Mouse (Mus musculus): ENCODE measurements around the gene Cnrip1. TPM values are rescaled to one million over a fixed set of nuclear protein-coding genes. Genes with fewer than 3 reads are reported as not detected.

The Cnrip1 gene
- polyA plus RNA-seq, 1 experiment from 2014 or later = 63.7 TPM

DNA sequence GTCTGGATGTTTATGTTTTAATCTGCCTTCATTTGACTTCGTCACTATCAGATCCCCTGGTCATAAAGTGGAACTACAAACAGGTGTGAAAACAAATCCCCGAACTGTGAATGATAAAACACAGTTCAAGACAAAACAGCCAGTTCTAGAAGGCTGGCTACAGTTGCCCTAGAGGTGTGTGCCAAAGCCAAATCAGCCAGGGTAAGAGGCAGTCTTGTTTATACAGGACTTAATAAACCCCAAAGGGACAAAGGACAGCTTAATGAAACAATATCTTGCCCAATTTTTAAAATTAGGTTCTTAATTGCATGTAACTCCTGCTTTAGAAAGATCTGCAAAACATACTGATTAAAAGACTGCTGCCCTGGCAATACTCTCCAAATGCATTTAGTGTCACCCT lies 75.0 kb downstream of the Cnrip1 start:
- Histone ChIP-seq H3K4me2 (no peak overlapping the region), H3K4me1 (no peaks in the 10 kb centered on the region), H3K9me3 (replicated peaks) (no peaks in the 10 kb centered on the region), H3K36me3 (ENCODE audit: poor library complexity, severe bottlenecking) (no peaks in the 10 kb centered on the region), H3K9ac (no peak overlapping the region), H3K27me3 (no peaks in the 10 kb centered on the region), H3K27ac (no peak overlapping the region), H3K4me3 (no peak overlapping the region)
- no peak for ATAC-seq
- WGBS = 88% methylated on average over 2 of the region's 2 CpGs

Other genes starting within 250 kb of the Cnrip1 start
- 1.6 and 1.9 TPM in 2 replicates for gene Fbxo48, start 100.2 kb upstream of the Cnrip1 start, polyA plus RNA-seq (2015; fragmentation: Nextera tagmentation; extraction: Ambion mirVana)
- gene Plek, start 795 bp downstream of the Cnrip1 start, polyA plus RNA-seq (2015; fragmentation: Nextera tagmentation; extraction: Ambion mirVana) = 2.0 and 2.6 TPM in 2 replicates
- gene Ppp3r1, start 107.7 kb downstream of the Cnrip1 start, polyA plus RNA-seq (2015; fragmentation: Nextera tagmentation; extraction: Ambion mirVana) = 124 and 130 TPM in 2 replicates
- gene Wdr92, start 130.5 kb downstream of the Cnrip1 start, polyA plus RNA-seq (2015; fragmentation: Nextera tagmentation; extraction: Ambion mirVana) = 19.9 and 21.9 TPM in 2 replicates
- gene Pno1, start 160.0 kb downstream of the Cnrip1 start, polyA plus RNA-seq (2015; fragmentation: Nextera tagmentation; extraction: Ambion mirVana) = 53.9 and 56.6 TPM in 2 replicates
- gene C1d, start 206.0 kb downstream of the Cnrip1 start, polyA plus RNA-seq (2015; fragmentation: Nextera tagmentation; extraction: Ambion mirVana) = 101 and 111 TPM in 2 replicates